Mouse (Mus musculus): Measurements from ENCODE around the gene Uqcr11. TPM values are rescaled to one million over a fixed set of nuclear protein-coding genes. Genes with fewer than 3 reads are reported as not detected.
A peak's percentile ranks its signal among the peaks of the same experiment; 100 is the strongest.

The Uqcr11 gene
- polyA plus RNA-seq, 1 experiment from 2014 or later = 659 TPM

DNA sequence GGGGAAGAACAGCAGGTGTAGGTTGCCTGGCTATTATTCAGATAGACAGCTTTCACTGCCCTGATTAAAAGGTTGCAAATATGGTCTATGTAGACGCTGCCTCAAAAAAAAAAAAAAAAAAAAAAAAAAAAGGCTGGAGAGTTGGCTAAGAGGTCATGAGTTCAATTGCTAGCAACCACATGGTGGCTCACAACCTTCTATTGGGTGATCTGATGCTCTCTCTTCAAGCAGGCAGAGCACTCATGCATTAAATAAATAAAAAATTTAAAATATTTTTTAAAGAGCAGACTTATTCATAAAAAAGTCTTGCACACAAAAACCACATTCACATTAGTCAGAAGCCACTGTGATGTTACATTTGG lies 8.5 kb downstream of the Uqcr11 start:
- 0% methylated on average over 1 of the region's 1 CpGs for WGBS
- H3K4me1 ChIP-seq = peaks cover 30% of the 10 kb centered on the region
- peak overlapping the region; percentile 83 for H3K4me2 ChIP-seq (replicated peaks)
- H3K4me3 ChIP-seq (replicated peaks) = peak overlapping the region; percentile 82
- H3K27ac ChIP-seq (replicated peaks) = peak overlapping the region; percentile 99
- H3K36me3 ChIP-seq = peaks cover 62% of the 10 kb centered on the region
- no peak for ATAC-seq (ENCODE audit: insufficient number of reproducible peaks, low FRiP score, low TSS enrichment, low read depth)
- no peaks in the 10 kb centered on the region for H3K9me3 ChIP-seq (replicated peaks)
- H3K27me3 ChIP-seq = no peaks in the 10 kb centered on the region
- peak overlapping the region; percentile 70 for H3K9ac ChIP-seq

DNA sequence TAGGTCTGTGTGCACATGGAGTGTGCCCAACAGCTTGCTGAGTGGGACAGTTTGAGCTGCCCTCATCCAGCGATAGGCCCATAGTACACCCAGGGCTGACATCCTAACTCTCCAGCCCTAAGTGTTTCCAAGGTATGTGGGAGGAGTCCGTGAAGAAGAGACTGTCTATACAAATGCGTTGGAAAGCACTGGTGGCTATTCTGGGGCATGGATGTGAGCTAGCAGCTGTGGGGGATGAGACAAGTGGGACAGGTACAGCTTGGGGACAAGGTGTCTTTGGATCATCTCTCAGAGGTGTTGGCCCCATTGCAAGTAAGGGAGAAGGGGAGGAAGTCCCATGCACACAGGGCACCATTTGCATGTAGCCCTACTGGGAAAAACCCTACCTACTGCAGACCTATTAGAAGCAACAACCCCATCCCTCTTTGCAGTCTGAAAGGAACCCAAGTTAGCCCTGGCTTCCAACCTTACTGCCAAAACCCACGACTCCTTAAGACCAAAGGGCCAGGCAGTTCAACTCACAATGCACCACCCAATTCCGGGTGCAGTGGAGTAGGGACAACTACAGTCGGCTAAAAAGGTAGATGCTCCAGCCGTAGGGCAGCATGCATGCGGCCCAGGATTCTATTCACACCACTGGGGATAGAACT lies 9.0 kb downstream of the Uqcr11 start:
- H3K4me3 ChIP-seq (replicated peaks) = peak overlapping the region; percentile 82
- H3K4me1 ChIP-seq = peaks cover 30% of the 10 kb centered on the region
- H3K36me3 ChIP-seq = peaks cover 62% of the 10 kb centered on the region
- no peak for ATAC-seq (ENCODE audit: insufficient number of reproducible peaks, low FRiP score, low TSS enrichment, low read depth)
- peak overlapping the region; percentile 70; the same call in 1 of the 2 replicates for H3K9ac ChIP-seq
- H3K9me3 ChIP-seq (replicated peaks) = no peaks in the 10 kb centered on the region
- peak overlapping the region; percentile 83 for H3K4me2 ChIP-seq (replicated peaks)
- no peaks in the 10 kb centered on the region for H3K27me3 ChIP-seq
- H3K27ac ChIP-seq (replicated peaks) = 0 out of 2 replicates have a peak overlapping the region, but pooled peaks have one; percentile 23
- 49% methylated on average over 8 of the region's 8 CpGs for WGBS

DNA sequence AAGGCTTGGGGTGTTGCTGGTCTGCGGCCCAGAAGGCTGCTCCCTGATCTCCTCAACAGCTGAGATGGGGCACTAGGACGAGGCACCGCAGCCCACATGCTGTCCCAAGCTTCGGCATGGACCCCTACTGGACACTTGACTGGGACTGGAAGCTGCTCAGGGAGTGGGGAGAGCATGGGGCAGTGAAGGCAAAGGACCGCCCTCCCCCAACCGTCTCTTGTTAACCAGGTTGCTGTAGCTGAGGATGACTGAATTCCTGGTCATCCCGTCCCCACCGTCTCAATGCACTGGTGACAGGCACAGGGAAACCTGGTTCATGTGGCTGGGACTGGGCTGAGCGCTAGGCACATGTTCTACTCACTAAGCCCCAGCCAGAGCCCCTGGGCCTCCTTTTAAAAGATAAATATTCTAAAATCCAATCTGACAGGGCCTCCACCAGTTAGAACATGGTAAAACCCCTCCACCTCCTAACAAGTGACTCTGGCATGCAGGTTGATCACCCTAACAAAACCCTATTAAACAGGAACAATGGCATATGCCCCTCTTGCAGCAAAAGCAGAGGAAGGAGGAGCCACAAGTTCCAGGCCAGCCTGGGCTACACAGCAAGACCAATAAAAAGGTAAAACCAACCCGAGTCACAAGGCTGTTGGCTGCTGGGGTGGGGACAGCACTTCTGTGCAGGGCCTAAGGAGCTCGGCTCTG lies 9.7 kb downstream of the Uqcr11 start:
- 85% methylated on average over 11 of the region's 11 CpGs for WGBS
- no peaks in the 10 kb centered on the region for H3K9me3 ChIP-seq (replicated peaks)
- ATAC-seq (ENCODE audit: insufficient number of reproducible peaks, low FRiP score, low TSS enrichment, low read depth) = no peak
- no peaks in the 10 kb centered on the region for H3K27me3 ChIP-seq
- H3K4me3 ChIP-seq (replicated peaks) = peak overlapping the region; percentile 82
- peaks cover 30% of the 10 kb centered on the region for H3K4me1 ChIP-seq
- H3K36me3 ChIP-seq = peaks cover 63% of the 10 kb centered on the region
- H3K27ac ChIP-seq (replicated peaks) = no peak overlapping the region
- peak overlapping the region; percentile 70; the same call in 1 of the 2 replicates for H3K9ac ChIP-seq
- H3K4me2 ChIP-seq (replicated peaks) = peak overlapping the region; percentile 83

DNA sequence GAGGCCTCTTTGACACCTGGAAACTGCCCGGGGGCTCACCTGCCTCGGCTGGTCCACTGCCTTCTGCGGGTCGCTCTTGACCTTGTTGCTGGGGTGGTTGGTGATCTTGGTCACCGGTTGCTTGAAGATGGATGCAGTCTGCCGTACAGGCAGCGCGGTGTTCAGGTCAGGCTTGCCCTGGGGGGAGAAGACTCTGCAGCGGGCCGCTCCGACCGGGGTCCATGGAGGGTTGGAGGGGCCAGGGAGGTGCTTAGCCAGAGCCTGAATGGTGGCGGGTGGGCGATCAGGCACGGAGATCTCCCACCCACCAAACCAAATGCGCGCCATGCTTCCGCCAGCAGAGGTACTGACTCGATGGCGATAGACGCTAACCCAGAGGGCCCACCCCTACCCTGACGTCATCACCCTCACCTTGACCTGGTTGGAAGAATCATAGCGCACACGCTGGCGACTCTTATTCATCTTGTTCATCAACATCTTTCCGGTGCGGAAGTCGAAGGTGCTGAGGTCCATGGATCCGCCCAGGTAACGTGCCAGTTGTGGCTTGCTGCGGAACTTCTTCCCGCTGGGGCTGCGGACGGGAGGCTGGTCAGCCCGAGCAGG lies 11.5 kb downstream of the Uqcr11 start:
- Histone ChIP-seq H3K27ac (replicated peaks) (no peak overlapping the region), H3K4me3 (replicated peaks) (no peak overlapping the region), H3K4me2 (replicated peaks) (no peak overlapping the region), H3K36me3 (peaks cover 72% of the 10 kb centered on the region), H3K27me3 (no peaks in the 10 kb centered on the region), H3K9me3 (replicated peaks) (no peaks in the 10 kb centered on the region), H3K4me1 (peaks cover 22% of the 10 kb centered on the region), H3K9ac (no peak overlapping the region)
- ATAC-seq (ENCODE audit: insufficient number of reproducible peaks, low FRiP score, low TSS enrichment, low read depth) = no peak
- WGBS = 92% methylated on average over 35 of the region's 35 CpGs

DNA sequence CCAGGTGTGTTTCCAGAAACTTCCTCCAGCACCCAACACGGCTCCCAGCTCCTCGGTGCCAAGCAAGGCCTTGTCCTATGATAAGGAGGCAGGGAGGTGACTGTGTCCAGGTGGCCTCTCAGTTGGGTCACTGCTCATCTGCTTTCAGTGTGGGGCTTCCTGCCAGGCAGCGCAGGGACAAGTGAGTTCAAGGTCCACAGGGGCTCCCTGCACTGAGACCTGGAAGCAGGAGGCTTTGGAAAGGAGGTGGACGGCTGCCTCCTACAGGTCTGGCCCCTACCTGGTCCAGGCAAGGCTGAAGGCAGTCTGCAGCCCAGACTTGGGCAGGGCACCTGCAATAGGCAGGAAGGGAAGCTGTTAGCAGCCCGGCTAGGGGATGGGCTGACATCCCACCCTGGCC lies 13.9 kb downstream of the Uqcr11 start:
- WGBS = 89% methylated on average over 5 of the region's 5 CpGs
- no peak overlapping the region for H3K4me2 ChIP-seq (replicated peaks)
- peaks cover 28% of the 10 kb centered on the region for H3K4me1 ChIP-seq
- H3K4me3 ChIP-seq (replicated peaks) = no peak overlapping the region
- H3K9me3 ChIP-seq (replicated peaks) = no peaks in the 10 kb centered on the region
- no peaks in the 10 kb centered on the region for H3K27me3 ChIP-seq
- peaks cover 76% of the 10 kb centered on the region for H3K36me3 ChIP-seq
- ATAC-seq (ENCODE audit: insufficient number of reproducible peaks, low FRiP score, low TSS enrichment, low read depth) = no peak
- H3K9ac ChIP-seq = no peak overlapping the region
- H3K27ac ChIP-seq (replicated peaks) = no peak overlapping the region

- WGBS = 82% methylated on average over 9 of the region's 9 CpGs
These were observed 15.9 kb downstream of the Uqcr11 start for GRCm38 (mm10) chr10:80390697-80391096.

GRCm38 (mm10) chr10:80389185-80389708 lies 17.4 kb downstream of the Uqcr11 start:
- H3K36me3 ChIP-seq = peaks cover 45% of the 10 kb centered on the region
- 78% methylated on average over 4 of the region's 4 CpGs for WGBS
- no peak overlapping the region for H3K4me2 ChIP-seq (replicated peaks)

More at GRCm38 (mm10) chr10:80390697-80391096, 15.9 kb downstream of the Uqcr11 start:
- Histone ChIP-seq H3K4me1 (peaks cover 18% of the 10 kb centered on the region), H3K27ac (replicated peaks) (no peak overlapping the region), H3K4me3 (replicated peaks) (no peak overlapping the region), H3K27me3 (no peaks in the 10 kb centered on the region), H3K4me2 (replicated peaks) (no peak overlapping the region), H3K36me3 (peaks cover 60% of the 10 kb centered on the region), H3K9ac (no peak overlapping the region), H3K9me3 (replicated peaks) (no peaks in the 10 kb centered on the region)
- ATAC-seq (ENCODE audit: insufficient number of reproducible peaks, low FRiP score, low TSS enrichment, low read depth) = no peak

GRCm38 (mm10) chr10:80388731-80389130 lies 17.9 kb downstream of the Uqcr11 start:
- Histone ChIP-seq H3K27me3 (no peaks in the 10 kb centered on the region), H3K4me3 (replicated peaks) (peak overlapping the region; percentile 67; the same call in 1 of the 2 replicates), H3K36me3 (peaks cover 40% of the 10 kb centered on the region), H3K9me3 (replicated peaks) (no peaks in the 10 kb centered on the region), H3K4me1 (peaks cover 38% of the 10 kb centered on the region), H3K4me2 (replicated peaks) (no peak overlapping the region), H3K9ac (no peak overlapping the region), H3K27ac (replicated peaks) (no peak overlapping the region; the same call in 1 of the 2 replicates)
- ATAC-seq (ENCODE audit: insufficient number of reproducible peaks, low FRiP score, low TSS enrichment, low read depth) = no peak
- WGBS = 17% methylated on average over 2 of the region's 2 CpGs

More at GRCm38 (mm10) chr10:80389185-80389708, 17.4 kb downstream of the Uqcr11 start:
- Histone ChIP-seq H3K9me3 (replicated peaks) (no peaks in the 10 kb centered on the region), H3K4me3 (replicated peaks) (no peak overlapping the region), H3K9ac (no peak overlapping the region), H3K27me3 (no peaks in the 10 kb centered on the region), H3K27ac (replicated peaks) (no peak overlapping the region), H3K4me1 (peaks cover 33% of the 10 kb centered on the region)
- ATAC-seq (ENCODE audit: insufficient number of reproducible peaks, low FRiP score, low TSS enrichment, low read depth) = no peak

DNA sequence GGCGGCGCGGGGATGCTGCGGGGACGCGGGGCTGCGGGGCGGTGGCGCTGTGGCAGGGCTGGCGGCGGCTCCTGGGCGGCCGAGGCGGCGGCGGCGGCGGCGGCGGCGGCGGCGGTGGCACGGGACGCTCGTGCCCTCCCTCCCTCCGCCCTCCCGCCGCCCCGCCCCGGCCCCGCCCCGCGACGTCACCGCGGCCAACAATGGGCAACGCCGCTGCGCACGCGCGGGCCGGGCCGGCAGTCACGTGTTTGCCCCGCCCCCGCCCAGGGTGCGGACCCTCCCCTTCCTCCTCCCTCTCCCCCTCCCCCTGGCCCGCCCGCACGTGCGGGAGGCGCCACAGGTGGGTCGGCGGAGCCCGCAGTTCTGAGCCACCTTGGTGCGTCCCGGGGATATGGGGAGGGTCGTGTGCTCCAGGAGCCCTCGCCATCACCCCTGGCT lies 19.1 kb downstream of the Uqcr11 start, which contains the start of gene Mex3d:
Gene Mex3d (minus strand): TSS at position 138 of the 438 bp plus-strand sequence.
- H3K9ac ChIP-seq = peak within 1 kb of the TSS; percentile 74
- H3K4me1 ChIP-seq = peaks cover 44% of the 10 kb centered on the region
- peak within 1 kb of the TSS; percentile 67 for H3K4me3 ChIP-seq (replicated peaks)
- under 1% methylated on average over 23 of the region's 61 CpGs for WGBS
- peak within 1 kb of the TSS; percentile 96 for H3K4me2 ChIP-seq (replicated peaks)
- no peaks in the 10 kb centered on the region for H3K27me3 ChIP-seq
- H3K27ac ChIP-seq (replicated peaks) = peak within 1 kb of the TSS; percentile 83
- H3K36me3 ChIP-seq = peaks cover 35% of the 10 kb centered on the region
- H3K9me3 ChIP-seq (replicated peaks) = no peaks in the 10 kb centered on the region
- peak; percentile 69 for ATAC-seq (ENCODE audit: insufficient number of reproducible peaks, low FRiP score, low TSS enrichment, low read depth)

DNA sequence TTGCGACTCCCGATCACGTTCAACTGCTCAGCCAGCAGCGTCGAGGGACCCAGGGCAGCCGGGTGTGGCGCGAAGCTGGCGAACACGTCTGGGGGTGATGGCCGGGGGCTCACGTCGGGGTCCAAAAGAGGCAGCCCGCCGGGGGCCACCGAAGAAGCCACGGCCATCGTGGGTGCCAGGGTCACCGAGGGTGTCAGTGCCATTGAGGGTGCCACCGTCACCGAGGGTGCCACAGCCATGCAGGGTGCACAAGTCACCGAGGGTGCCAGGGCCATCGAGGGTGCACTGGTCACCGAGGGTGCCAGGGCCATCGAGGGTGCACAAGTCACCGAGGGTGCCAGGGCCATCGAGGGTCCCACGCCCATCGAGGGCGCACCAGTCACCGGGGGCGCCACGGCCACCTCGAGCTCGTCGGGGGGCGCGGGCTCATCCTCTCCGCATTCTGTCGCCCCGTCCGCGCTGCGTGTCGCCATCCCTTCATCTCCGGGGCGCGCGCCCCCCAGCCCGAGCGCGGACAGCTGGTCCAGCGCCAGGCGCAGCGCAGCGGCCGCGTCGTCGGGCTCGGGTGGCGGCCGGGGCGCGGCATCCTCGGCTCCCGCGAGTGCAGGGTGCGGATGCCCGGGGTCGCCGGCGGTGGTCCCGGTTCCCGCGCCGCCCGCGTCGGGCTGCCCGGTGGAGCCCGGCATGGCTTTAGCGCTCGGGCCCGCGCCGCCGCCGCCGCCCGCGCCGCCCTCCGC lies 19.7 kb downstream of the Uqcr11 start:
- Histone ChIP-seq H3K9ac (peak overlapping the region; percentile 74), H3K27ac (replicated peaks) (peak overlapping the region; percentile 83), H3K4me2 (replicated peaks) (peak overlapping the region; percentile 85), H3K4me1 (peaks cover 44% of the 10 kb centered on the region), H3K9me3 (replicated peaks) (no peaks in the 10 kb centered on the region), H3K36me3 (peaks cover 35% of the 10 kb centered on the region), H3K4me3 (replicated peaks) (peak overlapping the region; percentile 67), H3K27me3 (no peaks in the 10 kb centered on the region)
- whole genome bisulfite sequencing = under 1% methylated on average over 71 of the region's 94 CpGs
- no peak for ATAC-seq (ENCODE audit: insufficient number of reproducible peaks, low FRiP score, low TSS enrichment, low read depth)
